Mouse (Mus musculus): ENCODE results near the gene Fam149b. TPM values are rescaled to one million over a fixed set of nuclear protein-coding genes. Genes with fewer than 3 reads are reported as not detected.

Fam149b gene
- 20.3 and 22.3 TPM in 2 replicates for polyA plus RNA-seq (2012)

GRCm38 (mm10) chr14:20347991-20348541 is at the start of gene Fam149b, which contains the start of gene Ecd:
Gene Fam149b (plus strand): TSS chr14:20348162.
Gene Ecd (minus strand): TSS chr14:20348121.

GRCm38 (mm10) chr14:20388441-20389129 is 40.6 kb downstream of the Fam149b start, which contains the start of gene Dnajc9:
Gene Dnajc9 (minus strand): TSS chr14:20388910.

GRCm38 (mm10) chr14:20393205-20393913 is 45.4 kb downstream of the Fam149b start, which contains the start of gene Mrps16:
Gene Mrps16 (minus strand): TSS chr14:20393634.

Other genes starting within 250 kb of the Fam149b start
- gene Saysd1, start 209.6 kb upstream of the Fam149b start, polyA plus RNA-seq (2012), result 6.1 and 6.4 TPM in 2 replicates
- gene Kcnk5, start 166.4 kb upstream of the Fam149b start, polyA plus RNA-seq (2012), result 3.9 and 6.1 TPM in 2 replicates
- gene Kcnk16, start 79.0 kb upstream of the Fam149b start, polyA plus RNA-seq (2012), result not detected in 2 replicates
- 0.95 and 1.4 TPM in 2 replicates for gene Nudt13, start 53.5 kb upstream of the Fam149b start, polyA plus RNA-seq (2012)
- gene Ecd, start within 50 bp of the Fam149b start, polyA plus RNA-seq (2012), result 63.7 and 65.1 TPM in 2 replicates
- 152 and 153 TPM in 2 replicates for gene Dnajc9, start 40.7 kb downstream of the Fam149b start, polyA plus RNA-seq (2012)
- 16.7 and 19.3 TPM in 2 replicates for gene Mrps16, start 45.5 kb downstream of the Fam149b start, polyA plus RNA-seq (2012)
- not detected in 2 replicates for gene Cfap70, start 104.1 kb downstream of the Fam149b start, polyA plus RNA-seq (2012)
- 28.3 and 32.6 TPM in 2 replicates for gene Anxa7, start 132.0 kb downstream of the Fam149b start, polyA plus RNA-seq (2012)
- 0.05 and 0.18 TPM in 2 replicates for gene Mss51, start 148.7 kb downstream of the Fam149b start, polyA plus RNA-seq (2012)
- gene Ppp3cb, start 198.4 kb downstream of the Fam149b start, polyA plus RNA-seq (2012), result 5.2 and 5.5 TPM in 2 replicates